Mouse (Mus musculus) forebrain, embryonic 15.5 days (tissue): ENCODE results near the gene Ikzf3. TPM values are rescaled to one million over a fixed set of nuclear protein-coding genes. Genes with fewer than 3 reads are reported as not detected.

Experiments
- ATAC-seq: fragments of 200-750 bp; cut with Nextera tagmentation; replicated peaks from 2 replicates; pipeline ENCODE4 v1.8.0; 2017; ENCODE audit warnings: mild to moderate bottlenecking, moderate TSS enrichment, moderate library complexity
- H3K27ac ChIP-seq: fragments of 300-500 bp; sonication (generic); replicated peaks from 2 replicates; pipeline ENCODE4 v1.5.1; 2015; ENCODE audit warnings: mild to moderate bottlenecking, inconsistent platforms
- H3K27me3 ChIP-seq: fragments of 300-500 bp; sonication (generic); 2 replicates; pipeline ENCODE4 v1.6.1; 2015; ENCODE audit warnings: inconsistent platforms
- H3K36me3 ChIP-seq: fragments of 300-500 bp; sonication (generic); 2 replicates; pipeline ENCODE4 v1.6.1; 2015; ENCODE audit warnings: mild to moderate bottlenecking, inconsistent platforms
- H3K4me1 ChIP-seq: fragments of 300-500 bp; sonication (generic); 2 replicates; pipeline ENCODE4 v1.6.1; 2015; ENCODE audit warnings: inconsistent platforms
- H3K4me2 ChIP-seq: fragments of 300-500 bp; sonication (generic); replicated peaks from 2 replicates; pipeline ENCODE4 v1.6.1; 2015; ENCODE audit warnings: mild to moderate bottlenecking, inconsistent platforms
- H3K4me3 ChIP-seq: fragments of 300-500 bp; sonication (generic); 2 replicates; pipeline ENCODE4 v1.5.1; 2015; ENCODE audit warnings: mild to moderate bottlenecking, inconsistent platforms
- H3K9ac ChIP-seq: fragments of 300-500 bp; sonication (generic); replicated peaks from 2 replicates; pipeline ENCODE4 v1.6.1; 2015; ENCODE audit warnings: mild to moderate bottlenecking, inconsistent platforms
- H3K9me3 ChIP-seq: fragments of 300-500 bp; sonication (generic); 2 replicates; pipeline ENCODE4 v1.6.1; 2016; ENCODE audit warnings: inconsistent platforms
- WGBS: fragments of 180-500 bp; shearing (Covaris S2); methylation state at CpG from one replicate; pipeline ENCODE4 v1.1.7; 2015; ENCODE audit warnings: mixed read lengths; 5-methylcytosine and 5-hydroxymethylcytosine counted together
- polyA plus RNA-seq: library from polyadenylated mRNA; unstranded; fragments of >200 nt; fragmentation: Nextera tagmentation; extraction: Ambion mirVana; gene quantifications from 2 replicates; pipeline ENCODE4 v1.2.1, GENCODE M21; 2015

Ikzf3 gene
- polyA plus RNA-seq, 1 experiment from 2014 or later, result 0.10 TPM

DNA sequence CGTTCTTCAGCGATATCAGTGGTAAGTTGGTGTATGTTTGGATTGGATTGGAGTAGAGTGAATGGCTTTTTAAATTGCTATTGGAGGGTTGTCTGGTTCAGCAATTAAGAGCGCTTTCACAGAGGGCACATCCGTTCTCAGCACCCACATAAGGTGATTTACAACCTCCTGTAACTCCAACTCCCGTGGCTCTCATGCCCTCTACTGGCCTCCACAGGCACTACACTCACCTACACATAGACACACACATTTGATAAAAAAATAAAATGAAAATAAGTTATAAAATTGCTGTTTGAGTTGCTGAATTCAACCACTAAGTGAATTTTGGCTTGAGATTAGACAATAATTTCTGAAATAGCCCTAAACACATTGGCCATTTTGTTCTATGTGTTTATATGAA is 5.5 kb downstream of the Ikzf3 start:
- no peak for ATAC-seq
- no peak overlapping the region for H3K4me2 ChIP-seq
- H3K4me3 ChIP-seq, result no peak overlapping the region
- peaks cover 28% of the 10 kb centered on the region for H3K27me3 ChIP-seq
- H3K9ac ChIP-seq, result no peak overlapping the region
- 78% methylated on average over 5 of the region's 5 CpGs for WGBS
- H3K36me3 ChIP-seq, result no peaks in the 10 kb centered on the region
- H3K27ac ChIP-seq, result no peak overlapping the region
- H3K4me1 ChIP-seq, result peaks cover 2% of the 10 kb centered on the region
- H3K9me3 ChIP-seq, result no peaks in the 10 kb centered on the region

DNA sequence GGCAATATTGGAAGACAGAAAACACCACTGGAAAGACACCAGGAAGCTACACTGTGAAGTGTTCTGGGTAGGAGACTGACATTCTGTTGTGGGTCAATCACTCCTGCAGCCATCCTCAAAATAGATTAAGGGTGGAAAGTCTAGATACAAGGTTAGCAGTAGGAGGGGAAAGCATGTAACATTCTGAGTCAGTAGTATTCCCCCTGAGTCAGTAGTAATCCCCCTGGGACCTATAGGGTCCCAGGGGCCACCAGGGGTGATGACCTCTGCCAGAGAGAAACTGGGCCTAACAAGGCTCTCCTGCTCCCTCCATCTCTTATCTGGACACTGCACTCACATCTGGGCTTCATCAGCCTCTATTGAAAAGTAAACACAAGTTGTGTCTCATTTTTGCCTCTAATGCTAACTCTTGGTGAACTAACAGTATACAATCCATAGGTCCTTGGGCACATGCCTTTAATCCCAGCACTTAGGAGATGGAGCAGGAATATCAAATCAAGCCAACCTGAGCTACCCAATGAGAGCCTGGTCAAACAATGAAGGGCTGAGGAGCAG is 8.3 kb downstream of the Ikzf3 start:
- no peak overlapping the region for H3K4me3 ChIP-seq
- peaks cover 7% of the 10 kb centered on the region; the same call in 1 of the 2 replicates for H3K27me3 ChIP-seq
- H3K4me1 ChIP-seq, result no peaks in the 10 kb centered on the region
- no peak for ATAC-seq
- no peaks in the 10 kb centered on the region for H3K9me3 ChIP-seq
- H3K4me2 ChIP-seq, result no peak overlapping the region
- no peaks in the 10 kb centered on the region for H3K36me3 ChIP-seq
- no peak overlapping the region for H3K9ac ChIP-seq
- H3K27ac ChIP-seq, result no peak overlapping the region

DNA sequence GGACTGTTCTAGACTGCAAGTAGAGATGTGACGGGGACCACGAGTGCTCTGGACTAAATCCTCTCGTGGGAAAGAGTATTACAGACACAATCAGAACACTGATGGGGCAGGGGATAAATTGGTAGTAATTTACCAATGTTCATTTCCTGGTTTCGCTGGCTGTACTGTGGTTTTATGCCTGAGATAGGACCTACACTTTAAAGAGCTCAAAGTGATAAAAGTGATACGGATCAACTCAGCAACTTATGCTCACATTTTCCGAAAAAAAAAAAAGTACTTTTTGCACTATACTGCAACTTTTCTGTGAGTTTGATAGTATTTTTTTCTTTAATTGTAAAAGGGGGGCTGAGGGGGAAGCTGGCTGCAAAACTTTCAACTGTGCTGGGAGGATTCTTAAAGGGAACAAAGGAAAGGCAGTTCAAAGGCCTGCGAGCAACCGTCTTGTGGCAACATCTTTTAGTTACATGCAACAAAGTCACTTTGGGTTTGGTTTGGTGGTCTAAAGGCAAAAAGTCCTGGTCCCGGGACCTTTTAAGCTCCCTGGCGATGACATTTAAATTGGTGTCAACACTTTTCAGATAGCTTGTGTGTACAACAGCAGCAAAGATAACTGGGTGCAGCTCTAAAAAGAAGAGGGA is 18.9 kb downstream of the Ikzf3 start:
- H3K4me1 ChIP-seq, result no peaks in the 10 kb centered on the region
- no peak for ATAC-seq
- no peaks in the 10 kb centered on the region; the same call in 1 of the 2 replicates for H3K27me3 ChIP-seq
- WGBS, result 71% methylated on average over 10 of the region's 10 CpGs
- H3K9me3 ChIP-seq, result no peaks in the 10 kb centered on the region
- no peak overlapping the region for H3K9ac ChIP-seq
- H3K4me2 ChIP-seq, result no peak overlapping the region
- no peak overlapping the region for H3K4me3 ChIP-seq
- no peaks in the 10 kb centered on the region for H3K36me3 ChIP-seq
- H3K27ac ChIP-seq, result no peak overlapping the region

DNA sequence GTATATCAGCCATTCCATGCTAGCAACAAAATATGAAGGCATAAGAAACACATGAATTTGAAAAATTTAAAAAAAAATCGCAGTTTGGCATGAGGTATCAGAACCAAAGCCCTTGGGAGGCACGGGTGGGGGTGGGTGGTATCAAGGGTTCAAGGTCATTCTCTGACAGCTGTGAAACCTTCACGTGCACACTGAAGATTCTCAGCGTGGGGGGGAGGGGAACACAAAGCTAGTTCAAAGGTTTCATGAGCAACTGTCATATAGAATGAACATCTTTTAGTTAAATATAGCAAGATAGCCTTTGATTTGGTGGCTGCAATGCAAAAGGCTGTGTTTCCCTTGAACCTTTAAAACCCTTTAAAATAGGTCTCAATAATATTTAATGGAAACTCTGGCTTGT is 20.7 kb downstream of the Ikzf3 start:
- H3K9ac ChIP-seq, result no peak overlapping the region
- ATAC-seq, result no peak
- H3K4me2 ChIP-seq, result no peak overlapping the region
- WGBS, result 64% methylated on average over 4 of the region's 4 CpGs
- no peaks in the 10 kb centered on the region; the same call in 1 of the 2 replicates for H3K27me3 ChIP-seq
- no peaks in the 10 kb centered on the region for H3K9me3 ChIP-seq
- H3K36me3 ChIP-seq, result no peaks in the 10 kb centered on the region
- no peak overlapping the region for H3K4me3 ChIP-seq
- no peak overlapping the region for H3K27ac ChIP-seq
- H3K4me1 ChIP-seq, result no peaks in the 10 kb centered on the region

DNA sequence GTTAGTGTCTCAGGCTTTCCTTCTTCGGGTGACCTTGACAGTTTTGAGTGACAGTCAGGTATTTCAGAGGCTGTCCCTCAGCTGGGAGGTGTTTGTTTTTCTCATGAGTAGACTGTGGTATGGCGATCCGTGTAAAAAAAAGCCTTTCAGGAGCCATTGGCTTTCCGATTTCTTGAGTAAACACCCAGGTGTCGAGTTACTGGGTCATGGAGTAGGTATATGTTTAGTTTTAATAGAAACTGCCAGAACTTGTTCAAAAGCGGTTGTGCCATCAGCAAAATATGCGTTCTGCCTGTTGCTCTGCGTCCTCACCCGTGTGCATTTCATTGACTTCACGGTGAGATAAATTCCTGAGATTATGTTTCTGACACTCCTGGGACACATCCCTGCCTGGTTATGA is 25.4 kb downstream of the Ikzf3 start:
- WGBS, result 74% methylated on average over 10 of the region's 10 CpGs
- no peak for ATAC-seq

DNA sequence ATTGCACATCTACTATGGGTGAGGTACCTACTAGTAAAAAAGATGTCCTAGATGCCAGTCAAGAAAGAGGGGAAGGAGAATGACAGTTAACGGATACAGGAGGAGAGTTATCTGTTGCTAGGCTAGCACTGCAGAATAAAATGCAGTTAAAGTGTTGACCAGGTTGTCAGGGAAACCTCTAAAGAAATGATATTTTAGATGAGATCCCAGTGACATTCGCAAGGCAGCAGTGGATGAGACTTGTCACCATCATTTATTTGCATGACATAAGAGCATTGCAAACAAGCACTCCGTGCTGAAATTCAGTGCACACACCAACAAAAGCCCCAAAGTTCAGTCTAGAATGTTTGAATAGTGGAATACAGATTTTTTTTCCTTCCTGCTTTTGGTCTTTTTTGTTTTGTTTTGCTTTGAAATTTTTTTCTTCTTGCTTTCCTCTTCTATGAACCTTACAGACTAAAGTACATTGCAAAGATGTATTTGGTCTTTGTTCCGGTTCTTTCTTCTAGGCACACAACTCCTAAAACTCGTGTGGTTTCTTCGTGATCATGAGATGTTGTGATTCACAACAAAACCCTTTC is 32.4 kb downstream of the Ikzf3 start:
- H3K27me3 ChIP-seq, result no peaks in the 10 kb centered on the region
- H3K36me3 ChIP-seq, result no peaks in the 10 kb centered on the region
- H3K27ac ChIP-seq, result no peak overlapping the region
- 0 out of 2 replicates have a peak, but pooled peaks cover 3% of the 10 kb centered on the region for H3K4me1 ChIP-seq
- H3K4me2 ChIP-seq, result no peak overlapping the region
- no peak overlapping the region for H3K4me3 ChIP-seq
- no peak for ATAC-seq
- H3K9me3 ChIP-seq, result no peaks in the 10 kb centered on the region
- no peak overlapping the region for H3K9ac ChIP-seq
- 51% methylated on average over 6 of the region's 6 CpGs for WGBS

More for the DNA sequence above, 25.4 kb downstream of the Ikzf3 start:
- no peak overlapping the region for H3K4me3 ChIP-seq
- no peak overlapping the region for H3K4me2 ChIP-seq
- H3K4me1 ChIP-seq, result no peaks in the 10 kb centered on the region
- H3K27me3 ChIP-seq, result no peaks in the 10 kb centered on the region
- no peaks in the 10 kb centered on the region for H3K9me3 ChIP-seq
- H3K27ac ChIP-seq, result no peak overlapping the region
- H3K36me3 ChIP-seq, result no peaks in the 10 kb centered on the region
- H3K9ac ChIP-seq, result no peak overlapping the region

DNA sequence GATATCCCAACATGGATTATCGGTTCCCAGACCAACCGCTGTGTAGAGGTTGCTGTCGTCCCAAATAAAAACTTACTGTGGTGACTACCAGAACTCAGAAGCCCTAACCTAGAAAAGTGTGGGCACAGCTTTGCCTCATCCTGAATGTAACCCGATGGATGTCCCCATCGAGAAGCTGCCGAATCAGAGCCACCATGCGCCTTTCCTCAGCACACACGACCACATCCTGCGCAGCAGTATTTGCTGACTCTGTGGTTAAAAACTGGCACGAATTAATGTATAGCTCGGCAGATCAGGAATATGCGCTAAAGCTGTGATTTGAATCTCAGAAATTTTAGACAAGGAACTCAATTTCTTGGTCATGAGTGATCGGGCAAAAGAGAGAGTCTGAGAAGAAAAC is 33.0 kb downstream of the Ikzf3 start:
- Histone ChIP-seq H3K27me3 (no peaks in the 10 kb centered on the region), H3K4me2 (no peak overlapping the region), H3K36me3 (no peaks in the 10 kb centered on the region), H3K4me3 (no peak overlapping the region), H3K4me1 (0 out of 2 replicates have a peak, but pooled peaks cover 3% of the 10 kb centered on the region), H3K9me3 (no peaks in the 10 kb centered on the region), H3K9ac (no peak overlapping the region), H3K27ac (no peak overlapping the region)
- no peak for ATAC-seq
- 94% methylated on average over 13 of the region's 13 CpGs for WGBS

DNA sequence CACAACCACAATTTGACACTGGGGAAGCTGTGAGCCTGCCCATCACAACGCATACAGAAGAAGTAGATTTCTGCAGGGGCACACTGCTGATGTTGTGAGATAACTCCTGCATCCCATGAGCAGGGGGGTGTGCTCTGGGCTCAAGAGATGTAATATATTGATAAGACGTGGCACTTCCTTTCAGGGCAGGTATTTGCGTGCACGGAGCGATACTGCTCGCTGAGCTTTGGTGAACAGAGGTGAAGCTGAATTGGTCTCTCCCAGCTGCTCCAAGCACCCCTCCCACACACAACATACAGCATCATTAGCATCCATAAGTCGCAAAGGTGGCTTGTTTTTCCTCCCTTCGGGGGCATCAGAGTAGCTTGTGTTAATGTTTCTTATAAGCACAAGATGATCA is 35.7 kb downstream of the Ikzf3 start:
- WGBS, result 92% methylated on average over 8 of the region's 8 CpGs
- H3K4me2 ChIP-seq, result no peak overlapping the region
- no peak overlapping the region for H3K4me3 ChIP-seq
- no peak overlapping the region for H3K27ac ChIP-seq
- ATAC-seq, result no peak
- no peaks in the 10 kb centered on the region for H3K36me3 ChIP-seq
- no peak overlapping the region for H3K9ac ChIP-seq
- 0 out of 2 replicates have a peak, but pooled peaks cover 3% of the 10 kb centered on the region for H3K4me1 ChIP-seq
- H3K9me3 ChIP-seq, result no peaks in the 10 kb centered on the region
- H3K27me3 ChIP-seq, result no peaks in the 10 kb centered on the region

DNA sequence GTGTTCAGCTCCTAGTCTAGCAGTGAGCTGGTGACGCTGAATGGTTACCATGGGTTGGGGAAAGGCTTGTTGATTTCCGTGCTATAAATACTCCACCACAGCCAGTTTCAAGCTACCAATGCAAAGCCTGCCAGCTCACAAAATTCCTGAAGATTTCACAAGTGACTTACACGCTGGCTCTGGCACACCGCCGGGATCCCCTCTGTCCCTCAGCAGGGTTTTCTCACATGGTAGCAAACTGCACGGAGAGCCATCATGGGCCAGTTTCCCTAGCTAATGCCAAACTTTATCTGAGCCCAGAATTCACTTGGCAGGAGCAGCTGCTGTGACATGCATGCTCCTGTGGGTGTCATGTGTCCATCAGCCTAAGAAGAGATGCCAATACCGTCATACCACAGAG is 36.4 kb downstream of the Ikzf3 start:
- no peaks in the 10 kb centered on the region for H3K9me3 ChIP-seq
- no peak overlapping the region for H3K4me3 ChIP-seq
- no peak for ATAC-seq
- no peaks in the 10 kb centered on the region for H3K36me3 ChIP-seq
- H3K4me1 ChIP-seq, result 0 out of 2 replicates have a peak, but pooled peaks cover 3% of the 10 kb centered on the region
- H3K4me2 ChIP-seq, result no peak overlapping the region
- no peaks in the 10 kb centered on the region for H3K27me3 ChIP-seq
- H3K27ac ChIP-seq, result no peak overlapping the region
- H3K9ac ChIP-seq, result no peak overlapping the region
- 67% methylated on average over 7 of the region's 7 CpGs for WGBS

DNA sequence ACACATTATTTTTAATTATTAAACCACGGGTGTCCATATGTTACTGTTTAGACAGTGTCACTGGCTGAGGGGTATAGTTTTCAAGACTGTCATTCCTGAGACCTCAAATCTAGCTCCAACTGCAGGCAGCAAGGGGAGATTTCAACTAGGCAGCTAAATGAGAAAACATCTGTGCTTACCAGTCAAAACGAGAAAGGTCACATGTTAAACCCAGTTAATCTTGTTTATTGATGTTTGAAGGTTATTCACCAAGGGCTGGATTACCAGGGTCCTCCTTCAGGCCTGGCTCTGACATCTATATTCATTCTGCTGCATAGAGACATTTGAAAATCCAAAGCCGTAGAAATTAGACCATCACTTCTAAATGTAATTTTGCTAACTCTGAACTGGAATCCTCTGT is 40.9 kb downstream of the Ikzf3 start:
- WGBS, result 71% methylated on average over 3 of the region's 3 CpGs
- H3K4me1 ChIP-seq, result 0 out of 2 replicates have a peak, but pooled peaks cover 3% of the 10 kb centered on the region

DNA sequence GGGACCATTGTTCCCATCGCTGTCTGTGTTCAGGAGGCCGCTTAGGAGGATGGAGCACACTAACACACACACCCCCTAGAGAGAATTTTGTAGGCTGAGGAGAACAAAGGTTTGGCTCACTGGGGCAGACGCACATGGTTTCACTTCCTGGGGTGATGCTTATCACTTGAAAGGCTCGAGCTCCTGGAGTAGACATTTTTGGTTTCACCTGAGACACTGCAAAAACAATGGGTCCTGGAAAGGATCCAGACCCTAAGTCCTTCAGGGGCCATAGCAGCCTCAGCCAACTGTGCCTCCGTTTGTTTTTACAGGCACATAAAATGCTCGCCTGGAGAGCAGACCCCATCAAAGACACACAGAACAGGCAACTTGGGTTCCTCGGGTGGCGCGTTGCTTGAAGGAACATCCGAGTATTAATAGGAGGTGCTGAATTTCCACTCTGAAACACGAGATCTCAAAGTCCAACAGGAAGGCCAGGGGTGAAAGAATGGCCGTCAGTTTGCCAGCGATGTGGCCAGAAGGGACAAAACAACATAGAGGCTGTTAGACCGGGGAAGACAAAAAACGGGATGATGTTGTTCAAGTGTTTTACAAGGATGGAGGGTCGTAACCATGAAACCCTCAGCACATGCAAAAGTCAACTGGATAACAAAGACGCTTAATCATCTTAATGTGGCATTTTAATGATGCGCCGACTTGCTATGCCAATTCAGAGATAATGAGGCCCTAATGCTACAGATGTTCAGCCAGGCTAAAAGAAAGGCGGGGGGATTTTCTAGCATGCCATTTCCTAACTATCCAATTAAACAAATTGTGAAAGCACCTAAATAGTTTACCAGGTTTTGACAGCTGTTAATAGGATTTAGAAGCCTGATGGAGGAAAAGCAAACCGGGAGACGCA is 48.2 kb downstream of the Ikzf3 start:
- H3K9me3 ChIP-seq, result no peaks in the 10 kb centered on the region
- WGBS, result 16% methylated on average over 22 of the region's 22 CpGs
- no peak overlapping the region for H3K4me3 ChIP-seq
- H3K9ac ChIP-seq, result no peak overlapping the region
- no peak for ATAC-seq
- H3K27ac ChIP-seq, result no peak overlapping the region
- H3K4me1 ChIP-seq, result peaks cover 12% of the 10 kb centered on the region; the same call in 1 of the 2 replicates
- peaks cover 15% of the 10 kb centered on the region; the same call in 1 of the 2 replicates for H3K27me3 ChIP-seq
- H3K4me2 ChIP-seq, result peak overlapping the region; percentile 10
- H3K36me3 ChIP-seq, result no peaks in the 10 kb centered on the region

More for the DNA sequence above, 40.9 kb downstream of the Ikzf3 start:
- H3K27ac ChIP-seq, result no peak overlapping the region
- H3K9me3 ChIP-seq, result no peaks in the 10 kb centered on the region
- no peak overlapping the region for H3K4me3 ChIP-seq
- no peaks in the 10 kb centered on the region for H3K36me3 ChIP-seq
- no peak overlapping the region for H3K4me2 ChIP-seq
- peaks cover 3% of the 10 kb centered on the region; the same call in 1 of the 2 replicates for H3K27me3 ChIP-seq
- ATAC-seq, result no peak
- no peak overlapping the region for H3K9ac ChIP-seq
